Mouse (Mus musculus): ENCODE results near the gene Paqr7. TPM values are rescaled to one million over a fixed set of nuclear protein-coding genes. Genes with fewer than 3 reads are reported as not detected.

Gene Paqr7
- polyA plus RNA-seq, 1 experiment: 42.7 TPM

- peak; percentile 95 for DNase-seq (ENCODE audit: low spot score)
Observed at GRCm38 (mm10) chr4:134534932-134535786, 38.7 kb downstream of the Paqr7 start, which contains the start of gene Mtfr1l. Gene Mtfr1l, minus strand, starts transcription at chr4:134535387.

- DNase-seq (ENCODE audit: low spot score): no peak
Observed at GRCm38 (mm10) chr4:134535787-134536151, 39.3 kb downstream of the Paqr7 start.

GRCm38 (mm10) chr4:134538997-134539580 is 42.6 kb downstream of the Paqr7 start:
- DNase-seq (ENCODE audit: low spot score): no peak

- no peak for DNase-seq (ENCODE audit: low spot score)
Observed at GRCm38 (mm10) chr4:134542726-134543125, 46.2 kb downstream of the Paqr7 start.

- peak; percentile 89 for DNase-seq (ENCODE audit: low spot score)
Observed at GRCm38 (mm10) chr4:134543261-134543660, 46.8 kb downstream of the Paqr7 start.

- peak; percentile 48 for DNase-seq (ENCODE audit: low spot score)
Observed at GRCm38 (mm10) chr4:134546814-134547705, 50.6 kb downstream of the Paqr7 start.

GRCm38 (mm10) chr4:134548169-134548938 is 51.9 kb downstream of the Paqr7 start:
- DNase-seq (ENCODE audit: low spot score): no peak

- no peak for DNase-seq (ENCODE audit: low spot score)
Observed at GRCm38 (mm10) chr4:134549899-134550298, 53.4 kb downstream of the Paqr7 start.

- peak; percentile 69 for DNase-seq (ENCODE audit: low spot score)
Observed at GRCm38 (mm10) chr4:134551494-134552316, 55.2 kb downstream of the Paqr7 start, which contains the start of gene Selenon. Gene Selenon, minus strand, starts transcription at chr4:134552166.

- DNase-seq (ENCODE audit: low spot score): no peak
Observed at GRCm38 (mm10) chr4:134553631-134554030, 57.1 kb downstream of the Paqr7 start.

GRCm38 (mm10) chr4:134555956-134556580 is 59.6 kb downstream of the Paqr7 start:
- DNase-seq (ENCODE audit: low spot score): no peak

- DNase-seq (ENCODE audit: low spot score): no peak
Observed at GRCm38 (mm10) chr4:134557626-134558249, 61.2 kb downstream of the Paqr7 start.

GRCm38 (mm10) chr4:134558570-134559113 is 62.1 kb downstream of the Paqr7 start:
- DNase-seq (ENCODE audit: low spot score): no peak

GRCm38 (mm10) chr4:134559154-134559553 is 62.7 kb downstream of the Paqr7 start:
- no peak for DNase-seq (ENCODE audit: low spot score)

Other genes starting within 250 kb of the Paqr7 start
- not detected in 2 replicates for gene Gm30191, start 249.8 kb upstream of the Paqr7 start, polyA plus RNA-seq (2012; rRNA removed)
- gene Grrp1, start 242.6 kb upstream of the Paqr7 start, polyA plus RNA-seq (2012; rRNA removed): 13.7 TPM in 2 replicates
- 5.8 and 7.5 TPM in 2 replicates for gene Pdik1l, start 208.8 kb upstream of the Paqr7 start, polyA plus RNA-seq (2012; rRNA removed)
- gene Trim63, start 181.6 kb upstream of the Paqr7 start, polyA plus RNA-seq (2012; rRNA removed): 0.04 and 0.12 TPM in 2 replicates
- 0.06 and 0.08 TPM in 2 replicates for gene Slc30a2, start 153.5 kb upstream of the Paqr7 start, polyA plus RNA-seq (2012; rRNA removed)
- gene Extl1, start 112.8 kb upstream of the Paqr7 start, polyA plus RNA-seq (2012; rRNA removed): 9.8 and 10.9 TPM in 2 replicates
- 37.9 and 39.9 TPM in 2 replicates for gene Pafah2, start 100.4 kb upstream of the Paqr7 start, polyA plus RNA-seq (2012; rRNA removed)
- 67.0 and 104 TPM in 2 replicates for gene Stmn1, start 28.4 kb upstream of the Paqr7 start, polyA plus RNA-seq (2012; rRNA removed)
- 0.44 and 0.72 TPM in 2 replicates for gene Aunip, start 14.3 kb downstream of the Paqr7 start, polyA plus RNA-seq (2012; rRNA removed)
- 153 and 165 TPM in 2 replicates for gene Mtfr1l, start 38.7 kb downstream of the Paqr7 start, polyA plus RNA-seq (2012; rRNA removed)
- gene Selenon, start 55.5 kb downstream of the Paqr7 start, polyA plus RNA-seq (2012; rRNA removed): 25.8 and 33.1 TPM in 2 replicates
- 7.3 and 12.7 TPM in 2 replicates for gene Man1c1, start 207.6 kb downstream of the Paqr7 start, polyA plus RNA-seq (2012; rRNA removed)